Mouse (Mus musculus) 416B (cell line): ENCODE results near the gene Mink1.
"Not testable (repeated sequence)": the region's sequence is repeated elsewhere in the genome, so short reads cannot be mapped to it uniquely, and the experiment has no call there.

Source experiments
- DNase-seq: peaks from one replicate; pipeline ENCODE4 v3.0.0; 2011; ENCODE audit warnings: low read depth

The Mink1 gene

DNA sequence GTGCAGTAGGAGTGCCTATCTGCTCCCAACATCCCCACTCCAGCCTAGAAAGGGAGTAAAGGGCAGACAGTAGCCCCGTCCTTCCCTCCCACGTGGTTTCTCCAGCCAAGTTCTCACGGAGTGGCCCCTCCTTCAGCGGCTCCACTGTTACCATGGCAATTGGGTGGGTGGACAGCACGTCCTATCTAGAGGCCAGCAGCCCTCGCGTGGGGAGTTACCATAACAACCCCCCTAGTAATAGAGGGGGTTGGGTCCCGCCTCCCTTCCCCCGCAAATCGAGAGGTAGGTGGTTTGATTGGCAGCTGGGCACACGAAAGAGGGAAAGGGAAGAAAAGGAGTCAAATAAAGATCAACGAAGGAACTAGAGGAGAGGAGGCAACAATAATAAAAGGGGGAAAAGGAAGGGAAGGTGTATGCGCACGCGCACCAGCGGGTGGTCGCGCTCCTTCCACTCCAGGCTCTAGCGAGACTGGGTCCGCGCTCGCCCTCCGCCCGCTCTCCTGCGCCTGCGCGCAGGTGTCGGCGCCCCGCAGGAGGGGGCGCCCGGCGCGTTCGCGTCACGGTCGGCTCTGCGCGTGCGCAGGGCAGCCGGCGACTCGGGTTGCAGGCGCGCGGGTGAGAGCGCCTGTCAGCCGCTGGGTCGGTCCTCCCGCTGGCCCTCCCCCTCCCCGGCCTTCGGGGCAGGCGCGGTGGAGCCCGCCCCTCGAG lies at the start of gene Mink1:
TSS of gene Mink1 (plus strand) at position 595 of the 708 bp plus-strand sequence.
- peak; percentile 78 for DNase-seq

DNA sequence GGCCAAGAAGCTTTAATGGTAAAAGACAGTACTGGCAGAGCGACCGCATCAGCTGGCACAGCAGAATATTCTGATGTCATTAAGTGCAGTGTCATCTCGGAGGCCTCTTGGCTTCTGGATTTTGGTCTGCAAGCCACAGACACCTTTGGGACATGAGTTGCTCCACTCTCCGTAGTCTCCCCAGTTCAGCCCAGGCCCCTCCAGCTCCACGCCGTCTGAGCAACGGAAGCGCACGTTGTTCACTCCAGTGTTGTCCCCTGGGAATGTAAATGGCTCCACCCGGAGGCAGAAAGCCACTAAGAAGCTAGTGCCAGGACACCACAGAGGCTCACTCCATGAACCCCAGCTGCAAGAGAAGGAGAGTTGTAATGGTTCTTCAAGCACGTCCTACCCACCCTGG lies 49.2 kb upstream of the Mink1 start:
- no peak for DNase-seq

DNA sequence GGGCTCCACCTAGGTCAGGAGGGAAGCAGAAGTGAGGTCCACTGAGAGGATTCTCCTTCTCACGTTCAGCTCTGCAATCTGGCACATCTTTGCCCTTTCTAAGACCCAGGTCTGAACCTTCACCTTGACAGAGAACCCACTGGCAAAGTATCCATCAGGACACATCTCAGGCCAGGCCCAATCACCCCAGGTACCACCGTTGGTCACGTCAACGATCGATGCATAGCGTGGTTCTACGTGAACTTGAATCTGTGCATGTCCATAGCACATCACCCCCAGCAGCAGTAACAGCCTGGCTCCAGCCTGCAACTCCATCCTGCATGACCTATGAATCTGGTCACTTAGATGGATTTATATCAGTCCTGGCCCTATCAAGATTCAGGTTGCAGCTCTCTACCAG lies 48.4 kb upstream of the Mink1 start, which contains the start of gene Vmo1:
TSS of gene Vmo1 (minus strand) at position 329 of the 400 bp plus-strand sequence.
- DNase-seq: no peak

DNA sequence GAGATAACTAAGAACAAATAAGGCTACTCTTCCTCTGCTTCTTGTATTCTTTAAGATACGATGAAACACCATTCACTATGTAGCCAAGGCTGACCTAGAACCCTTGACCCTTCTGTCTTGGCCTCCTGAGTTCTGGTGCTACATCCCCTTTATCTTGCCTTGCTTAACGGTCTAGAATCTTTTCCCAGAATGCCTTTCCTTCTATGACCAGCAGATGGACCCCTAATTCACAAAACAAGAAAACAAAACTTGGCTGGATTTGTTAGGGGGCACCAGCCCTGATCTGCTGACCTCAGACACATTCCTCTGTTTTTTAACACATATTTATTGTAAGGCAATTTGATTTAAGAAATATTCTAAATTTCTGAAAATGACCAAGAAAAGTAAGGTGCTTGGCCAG lies 46.3 kb upstream of the Mink1 start:
- DNase-seq: peak; percentile 83

DNA sequence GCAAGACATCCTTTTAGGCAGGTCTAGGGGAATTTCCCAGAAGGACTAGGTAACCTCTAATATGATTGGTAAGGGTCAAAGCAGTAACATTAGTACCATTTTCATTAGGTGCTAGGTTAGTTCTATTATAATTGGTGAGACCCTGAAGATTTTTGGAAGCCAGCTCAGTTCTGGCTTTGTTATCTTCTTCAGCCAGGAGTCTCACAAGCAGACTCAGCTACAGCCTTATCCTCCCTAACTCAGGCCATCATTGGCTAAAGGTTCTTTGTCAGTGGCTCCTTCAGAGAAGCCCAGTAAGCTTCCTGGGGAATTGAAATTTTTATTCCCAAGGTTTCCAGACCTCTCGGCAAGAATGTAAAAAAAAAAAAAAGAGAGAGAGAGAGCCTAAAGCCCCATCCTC lies 44.2 kb upstream of the Mink1 start:
- no peak for DNase-seq

DNA sequence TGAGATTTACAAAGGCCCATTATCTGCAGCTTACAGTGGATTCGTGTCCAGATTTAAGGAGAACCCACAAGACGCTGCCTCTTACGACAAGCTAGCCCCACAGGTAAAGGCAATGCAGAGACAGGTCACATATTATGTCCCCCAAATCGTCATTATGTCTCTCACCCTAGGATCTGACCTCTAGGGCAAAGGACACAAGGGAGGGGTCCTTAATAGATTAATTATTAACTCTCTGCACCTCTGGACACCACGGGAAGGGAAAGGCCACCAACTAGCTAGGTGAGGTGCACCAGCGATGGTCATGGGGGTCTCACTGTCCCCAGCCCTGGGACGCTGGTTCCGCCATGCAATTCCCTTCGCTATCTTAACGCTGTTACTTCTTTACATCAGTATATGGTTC lies 43.8 kb upstream of the Mink1 start, which contains the start of gene Gltpd2:
TSS of gene Gltpd2 (plus strand) at position 274 of the 400 bp plus-strand sequence.
- no peak for DNase-seq

DNA sequence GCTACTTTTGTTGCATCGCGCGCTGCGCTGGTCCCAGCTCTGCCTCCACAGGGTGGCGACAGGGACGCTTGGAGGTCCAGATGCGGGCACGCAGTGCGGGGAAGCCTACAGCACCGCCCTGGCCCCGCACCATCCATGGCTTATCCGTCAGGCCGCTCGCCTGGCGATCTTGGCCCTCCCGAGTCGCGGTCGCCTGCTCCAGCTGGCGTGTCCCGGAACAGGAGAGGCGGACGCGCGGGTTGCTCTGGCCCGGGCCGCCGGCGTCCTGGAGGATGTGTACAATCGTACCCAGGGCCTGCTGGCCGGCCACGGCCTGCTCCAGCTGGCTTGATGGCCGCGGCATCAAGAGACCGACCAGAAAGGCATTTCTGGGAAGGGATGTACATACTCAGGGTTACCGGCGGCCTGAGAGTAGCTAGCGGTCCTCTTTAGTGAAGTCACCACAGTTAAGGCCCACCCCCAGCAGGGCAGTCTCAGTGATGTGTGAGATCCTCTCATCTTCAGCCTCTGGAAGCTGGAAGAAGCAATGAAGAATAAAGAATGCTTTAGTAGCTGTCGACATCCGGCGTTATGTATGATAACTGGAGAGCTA lies 42.4 kb upstream of the Mink1 start:
- no peak for DNase-seq

DNA sequence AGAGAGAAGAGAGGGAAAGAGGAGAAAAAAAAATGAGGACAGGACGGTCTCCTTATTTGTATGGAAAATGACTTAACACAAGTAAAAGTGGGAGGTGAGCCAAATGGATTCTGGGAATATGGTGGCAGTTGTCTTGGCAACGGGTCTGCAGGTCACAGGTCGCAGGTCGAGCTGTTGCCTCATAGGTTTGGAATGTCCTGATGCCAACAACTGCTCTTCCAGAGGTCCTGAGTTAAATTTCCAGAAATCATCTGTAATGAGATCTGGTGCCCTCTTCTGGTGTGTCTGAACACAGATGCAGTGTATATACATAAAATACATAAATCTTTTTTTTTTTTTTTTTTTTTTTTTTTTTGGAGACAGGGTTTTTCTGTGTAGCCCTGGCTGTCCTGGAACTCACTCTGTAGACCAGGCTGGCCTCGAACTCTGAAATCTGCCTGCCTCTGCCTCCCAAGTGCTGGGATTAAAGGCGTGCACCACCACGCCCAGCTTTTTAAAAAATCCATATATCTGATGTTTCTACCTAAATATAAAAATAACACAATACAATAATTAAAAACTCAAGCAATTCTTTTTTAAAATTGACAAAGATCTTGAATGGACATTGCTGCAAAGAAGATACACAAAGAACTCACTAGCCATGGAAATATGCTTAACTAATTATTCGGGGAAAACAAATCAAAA lies 39.2 kb upstream of the Mink1 start:
- not testable (repeated sequence) for DNase-seq

DNA sequence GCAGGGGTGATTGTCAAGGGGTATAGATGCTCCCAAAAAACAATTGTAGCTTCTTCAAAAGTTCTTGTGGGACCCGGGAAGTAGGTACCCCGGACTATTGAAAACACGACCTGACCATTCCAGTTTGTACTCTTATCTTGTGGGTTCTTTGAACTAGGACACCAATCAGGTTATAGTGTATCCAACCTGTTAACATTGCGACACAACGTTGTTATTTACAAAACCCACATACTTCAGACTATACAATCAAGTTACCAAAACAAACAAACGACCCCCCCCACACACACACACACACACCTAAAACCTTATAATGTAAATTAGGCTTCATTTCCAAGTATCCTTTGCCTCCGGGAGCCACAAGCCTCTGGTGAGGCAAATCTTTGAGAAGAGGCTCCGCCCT lies 37.9 kb upstream of the Mink1 start:
- no peak for DNase-seq

DNA sequence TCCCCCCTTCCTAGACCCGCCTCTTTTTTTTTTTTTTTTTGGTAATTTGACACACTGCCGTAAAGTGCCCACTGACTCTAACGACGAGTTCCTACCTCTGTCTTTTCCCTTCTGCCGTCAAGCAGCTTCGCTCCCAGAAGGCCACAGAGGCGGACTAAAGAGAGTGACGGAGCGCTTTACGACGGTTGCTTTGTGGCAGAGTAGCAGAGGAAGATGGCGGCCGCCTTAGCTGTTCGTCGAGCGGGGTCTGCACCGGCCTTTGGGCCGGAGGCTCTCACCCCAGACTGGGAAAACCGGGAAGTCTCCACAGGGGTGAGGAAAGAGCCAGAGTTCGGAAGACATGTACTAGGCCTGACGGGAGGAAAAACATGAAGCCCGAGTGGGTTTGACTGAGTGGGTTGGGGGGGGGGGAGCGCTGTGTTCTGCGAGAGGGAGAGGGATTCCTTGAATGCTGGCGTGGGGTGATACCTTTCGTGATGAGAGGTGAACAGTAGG lies 37.5 kb upstream of the Mink1 start, which contains the start of gene Psmb6:
TSS of gene Psmb6 (plus strand) at position 184 of the 495 bp plus-strand sequence.
- peak; percentile 99 for DNase-seq

DNA sequence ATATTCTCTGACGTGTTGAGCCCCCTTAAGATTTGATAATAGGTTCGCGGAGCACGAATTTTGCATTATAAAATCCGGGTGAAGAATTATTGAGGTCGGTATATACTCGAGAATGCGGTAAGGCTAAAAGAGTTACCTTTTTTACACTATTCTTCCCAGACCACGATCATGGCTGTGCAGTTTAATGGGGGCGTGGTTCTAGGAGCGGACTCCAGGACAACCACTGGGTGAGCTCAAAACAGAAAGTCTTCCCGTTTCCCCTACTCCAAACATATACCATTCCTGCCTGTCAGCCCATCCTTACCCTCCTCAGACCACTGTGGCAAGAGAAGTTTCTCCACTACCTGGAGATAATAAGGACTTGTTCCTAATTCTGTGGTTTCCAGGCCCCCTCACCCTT lies 37.0 kb upstream of the Mink1 start:
- peak; percentile 41 for DNase-seq

DNA sequence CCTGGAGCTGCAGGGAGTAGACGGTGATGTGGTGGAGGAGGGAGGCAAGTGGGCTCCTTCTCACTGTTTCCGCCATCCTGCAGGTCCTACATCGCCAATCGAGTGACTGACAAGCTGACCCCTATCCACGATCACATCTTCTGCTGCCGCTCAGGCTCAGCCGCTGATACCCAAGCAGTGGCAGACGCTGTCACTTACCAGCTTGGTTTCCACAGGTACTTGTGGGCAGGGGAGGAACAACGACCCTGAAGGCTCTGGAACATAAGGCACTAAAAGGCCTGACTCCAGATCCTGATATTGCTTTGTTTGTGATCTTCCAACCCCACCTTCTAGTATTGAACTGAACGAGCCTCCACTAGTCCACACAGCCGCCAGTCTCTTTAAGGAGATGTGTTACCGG lies 36.5 kb upstream of the Mink1 start:
- no peak for DNase-seq

DNA sequence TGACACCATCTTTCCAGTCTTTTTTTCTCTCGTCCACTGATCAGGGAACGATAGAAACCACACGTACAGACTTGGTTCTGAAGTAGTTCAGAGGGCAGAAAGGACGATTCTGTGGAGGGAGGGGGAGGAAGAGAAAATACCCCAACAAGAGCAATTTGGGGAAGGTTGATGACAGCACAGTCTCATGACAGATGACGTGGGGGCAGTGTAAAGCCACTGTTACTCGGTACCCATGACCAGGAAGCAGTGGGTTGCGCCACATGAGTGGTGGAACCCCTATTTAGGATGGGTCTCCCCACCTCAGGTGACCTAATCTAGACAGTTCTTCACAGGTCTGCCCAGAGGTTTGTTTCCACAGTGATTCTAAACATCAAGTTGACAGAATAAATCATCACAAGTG lies 34.1 kb upstream of the Mink1 start:
- no peak for DNase-seq

DNA sequence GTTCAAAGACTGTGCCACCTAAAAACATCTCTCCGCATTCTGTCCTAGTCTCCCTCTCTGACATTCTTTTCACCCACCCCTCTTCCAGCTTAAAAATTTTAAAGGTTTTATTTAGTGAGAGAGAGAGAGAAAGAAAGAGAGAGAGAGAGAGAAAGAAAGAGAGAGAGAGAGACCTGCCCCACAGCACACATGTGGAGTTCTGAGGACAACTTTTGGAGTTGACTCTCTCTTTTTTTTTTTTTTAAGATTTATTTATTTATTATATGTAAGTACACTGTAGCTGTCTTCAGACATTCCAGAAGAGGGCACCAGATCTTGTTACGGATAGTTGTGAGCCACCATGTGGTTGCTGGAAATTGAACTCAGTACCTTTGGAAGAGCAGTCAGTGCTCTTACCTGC lies 31.6 kb upstream of the Mink1 start:
- DNase-seq: not testable (repeated sequence)

DNA sequence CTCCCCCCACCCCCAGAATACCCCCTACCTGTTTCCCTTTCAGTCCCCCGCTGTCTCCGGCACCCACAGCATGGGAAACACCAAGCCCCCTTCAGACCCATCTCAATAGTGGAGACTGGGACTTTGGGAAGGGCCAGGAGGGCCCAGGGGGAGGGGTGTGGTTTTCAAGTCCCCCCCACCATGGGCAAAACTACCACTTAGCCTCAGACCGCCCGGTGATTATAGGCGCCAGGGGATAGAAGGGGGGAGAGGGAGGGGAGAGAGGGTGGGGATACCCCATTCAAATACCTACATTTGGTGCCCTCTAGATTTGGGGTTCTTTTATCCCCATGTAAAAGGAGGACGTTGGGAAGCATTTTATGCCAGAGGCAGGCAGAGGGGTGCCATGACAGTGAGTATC lies 29.8 kb upstream of the Mink1 start, which contains the start of gene Gm40193:
TSS of gene Gm40193 (minus strand) at position 101 of the 400 bp plus-strand sequence.
- DNase-seq: no peak

DNA sequence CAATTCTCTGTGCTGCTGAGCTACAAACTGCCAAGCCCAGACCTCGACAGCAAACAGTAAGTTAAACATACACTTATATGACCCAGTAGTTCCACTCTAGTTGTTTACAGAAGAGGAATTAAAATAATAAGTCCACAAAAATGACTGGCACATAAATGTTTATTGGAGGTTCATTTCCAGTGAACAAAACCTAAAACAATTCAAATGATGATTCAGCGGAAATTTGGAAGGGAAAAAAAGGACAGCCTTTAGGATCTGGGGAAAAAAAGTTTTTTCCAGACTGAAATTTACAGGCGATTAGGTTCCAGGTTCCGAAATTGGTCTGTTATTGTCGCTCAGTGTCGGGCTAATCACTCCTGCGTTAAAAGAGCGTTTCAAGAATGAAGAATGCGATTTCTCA lies 23.3 kb upstream of the Mink1 start:
- no peak for DNase-seq

DNA sequence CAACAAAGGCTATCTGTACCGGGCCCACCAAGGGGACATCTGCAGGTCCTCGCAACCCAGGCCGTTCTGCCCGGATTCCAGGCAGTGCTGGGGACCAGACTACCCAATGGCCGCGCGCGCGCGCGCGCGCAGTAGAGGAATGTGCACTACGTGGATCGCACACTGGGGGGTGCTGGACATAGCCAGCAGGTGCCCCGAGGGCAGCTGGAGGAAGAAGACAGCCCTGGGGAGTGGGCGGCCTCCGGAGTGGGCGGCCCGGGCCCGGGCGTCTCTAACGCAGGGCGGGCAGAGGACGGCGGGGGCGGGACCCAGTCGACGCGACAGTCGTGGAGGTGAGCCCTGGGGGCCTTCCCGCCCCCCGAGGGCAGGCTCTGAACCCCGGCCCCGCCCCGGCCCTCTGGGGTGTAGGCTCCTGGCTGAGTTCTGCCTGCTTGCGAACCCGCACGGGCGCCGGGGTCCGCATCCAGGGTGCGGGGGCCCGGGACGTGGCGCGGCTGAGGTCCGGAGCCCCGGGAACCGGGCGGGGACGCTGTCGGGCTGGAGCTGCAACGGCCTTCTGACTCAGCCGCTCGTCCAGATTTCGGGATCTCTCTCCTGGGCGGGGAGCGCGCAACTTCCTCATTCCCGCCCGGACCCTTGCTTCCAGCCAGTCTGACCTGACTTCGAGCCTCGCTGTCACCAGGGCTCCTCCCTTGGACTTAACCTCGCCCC lies 22.6 kb upstream of the Mink1 start, which contains the start of gene Pld2:
TSS of gene Pld2 (plus strand) at position 188 of the 711 bp plus-strand sequence.
- DNase-seq: peak; percentile 75

DNA sequence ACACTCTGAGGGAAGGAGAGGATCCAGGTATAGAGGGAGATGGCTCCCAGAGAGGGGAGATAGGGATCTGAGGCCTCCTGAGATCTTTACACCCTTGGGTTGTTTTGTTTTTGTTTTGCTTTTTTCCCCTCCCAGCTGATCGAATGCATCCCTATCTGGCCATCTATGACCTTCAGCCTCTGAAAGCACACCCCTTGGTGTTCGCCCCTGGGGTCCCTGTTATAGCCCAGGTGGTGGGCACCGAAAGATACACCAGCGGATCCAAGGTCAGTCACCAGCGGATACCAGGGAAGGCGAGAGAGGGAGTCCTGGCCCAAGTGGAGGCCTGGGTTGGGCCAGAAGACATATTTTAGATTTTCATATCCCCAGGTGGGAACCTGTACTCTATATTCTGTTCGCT lies 21.8 kb upstream of the Mink1 start:
- no peak for DNase-seq

DNA sequence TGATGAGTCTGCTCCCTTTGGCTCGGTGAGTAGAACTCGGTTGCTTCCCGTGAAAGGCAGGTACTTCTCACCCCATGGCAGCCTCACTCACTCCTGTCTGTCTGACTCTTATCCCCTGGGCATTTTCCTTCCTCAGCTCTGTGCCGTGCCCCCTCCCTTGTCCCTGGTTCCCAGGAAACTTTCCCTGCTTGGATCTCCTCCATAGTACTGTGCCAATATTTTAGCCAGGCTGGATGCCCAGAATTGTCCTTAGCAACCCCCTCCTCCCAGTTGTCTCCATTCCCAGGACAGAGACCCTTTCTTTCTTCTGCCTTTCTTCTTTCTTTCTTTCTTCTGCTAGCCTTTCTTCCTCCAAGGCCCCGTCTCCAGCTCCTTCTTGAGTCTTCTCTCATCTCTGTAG lies 21.3 kb upstream of the Mink1 start:
- no peak for DNase-seq

DNA sequence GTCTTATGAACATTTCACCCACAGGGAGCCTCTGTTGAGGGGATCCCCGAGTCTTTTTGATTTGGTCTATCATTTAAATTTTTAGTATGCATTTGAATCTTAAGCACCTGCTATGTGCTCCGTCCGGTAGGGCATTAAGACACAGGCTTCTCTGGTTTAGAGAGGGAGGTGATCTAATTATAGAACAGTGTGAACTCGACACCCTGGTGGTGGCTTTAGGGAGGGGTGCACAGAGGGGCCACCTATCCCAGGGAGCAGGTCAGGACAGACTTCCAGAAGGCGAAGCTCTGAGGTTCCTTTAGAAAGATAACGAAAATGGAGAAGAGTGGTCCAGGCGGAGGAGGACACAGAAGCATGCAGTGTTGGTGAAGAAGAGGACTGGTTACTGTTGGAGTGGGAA lies 18.2 kb upstream of the Mink1 start:
- no peak for DNase-seq

DNA sequence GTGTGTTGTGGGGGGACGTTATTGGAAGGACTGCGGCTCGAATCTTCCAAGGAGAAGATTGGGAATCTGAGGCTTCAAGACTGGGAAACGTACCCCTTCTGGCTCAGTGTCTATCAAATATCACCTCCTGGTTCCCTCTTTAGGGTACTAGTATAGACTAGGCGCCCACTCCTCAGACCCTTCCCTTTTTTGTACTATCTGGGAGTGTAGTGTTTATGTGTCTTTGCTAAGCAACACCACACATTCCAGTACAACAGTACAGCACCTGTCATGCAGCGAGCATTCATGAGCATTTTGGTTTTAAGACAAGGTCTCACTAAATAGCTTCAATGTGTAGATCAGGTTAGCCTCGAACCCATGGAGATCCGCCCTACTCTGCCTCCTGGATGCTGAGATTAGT lies 11.2 kb upstream of the Mink1 start:
- DNase-seq: no peak

DNA sequence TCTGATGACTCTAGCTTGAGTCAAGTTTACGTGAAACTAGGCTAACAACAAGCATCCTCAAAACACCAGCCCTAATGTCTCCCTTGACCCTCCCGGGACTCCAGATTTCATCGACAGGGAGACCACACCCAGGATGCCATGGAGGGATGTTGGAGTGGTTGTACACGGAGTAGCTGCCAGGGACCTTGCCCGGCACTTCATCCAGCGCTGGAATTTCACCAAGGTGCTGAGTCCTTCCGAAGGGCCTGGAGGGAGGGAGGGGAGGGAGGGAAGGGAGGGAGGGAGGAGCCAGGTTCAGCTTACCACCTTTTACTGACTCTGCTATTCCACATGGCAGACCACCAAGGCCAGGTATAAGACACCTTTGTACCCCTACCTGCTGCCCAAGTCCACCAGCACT lies 8.7 kb upstream of the Mink1 start:
- DNase-seq: no peak
